8 mouse cellular contexts compared by ENCODE assay signal in the genomic region with DNA sequence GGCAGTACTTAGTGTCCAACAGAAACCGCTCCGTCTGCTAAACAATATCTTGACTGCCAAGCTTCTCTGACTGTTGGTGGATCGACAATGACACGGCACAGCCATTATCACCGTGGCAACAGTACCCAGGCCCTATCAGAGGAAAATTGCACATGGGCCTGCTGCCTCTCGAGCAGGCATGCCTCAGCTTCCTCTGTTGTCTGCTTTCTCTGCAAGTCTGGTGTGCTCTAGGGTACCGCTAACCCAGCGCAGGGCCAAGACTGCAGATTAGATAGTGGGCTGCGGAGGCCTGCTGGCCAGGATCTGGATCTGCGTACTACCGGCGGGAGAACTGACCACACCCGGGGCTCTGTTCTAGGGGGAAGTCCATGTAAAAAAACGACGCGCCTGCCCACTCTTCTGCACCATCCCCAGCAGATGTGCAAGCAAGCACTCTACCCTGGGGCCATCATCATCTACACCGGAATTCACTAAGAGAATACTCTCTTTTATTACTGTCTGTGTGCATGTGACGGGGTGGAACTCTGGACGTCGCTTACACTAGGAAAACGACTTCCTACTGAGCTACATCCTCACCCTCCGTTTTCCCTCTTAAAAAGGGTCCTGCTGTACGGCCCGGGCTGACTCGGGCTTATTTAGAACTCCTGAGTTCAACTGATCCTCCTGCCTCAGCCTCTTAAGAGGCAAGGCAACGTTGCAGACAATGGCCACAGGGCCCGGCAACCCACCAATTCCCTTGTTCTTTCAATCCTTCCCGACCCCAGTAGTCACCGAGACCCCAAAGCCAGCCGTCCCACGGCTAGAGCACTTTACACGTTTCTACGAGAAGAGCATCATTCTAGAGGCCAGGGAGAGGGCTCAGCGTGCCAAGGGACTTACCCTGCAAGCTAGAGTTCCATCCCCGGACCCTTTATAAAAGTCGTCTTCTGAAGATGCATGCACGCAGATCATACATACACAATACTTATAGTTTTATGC. TPM values are rescaled to one million over a fixed set of nuclear protein-coding genes. Genes with fewer than 3 reads are reported as not detected.
DNase-seq lines count a peak whose midpoint lies in the region; ATAC-seq and TF ChIP-seq lines count a peak whose summit lies in the region.

No protein-coding gene starts in this region.

- intact Hi-C loops in heart, postnatal 10 days (cut with DNase I): no loop called here

- no peaks in the 10 kb centered on the region for H3K9me3 ChIP-seq in heart, embryonic 11.5 days (replicated peaks; ENCODE audit: control insufficient read depth, low read length)
- H3K9me3 ChIP-seq in embryonic facial prominence, embryonic 12.5 days: no peaks in the 10 kb centered on the region
- H3K9me3 ChIP-seq in intestine, embryonic 16.5 days (ENCODE audit: control insufficient read depth, low read length): no peaks in the 10 kb centered on the region

- peak overlapping the region; percentile 68 for H3K4me2 ChIP-seq in heart, embryonic 11.5 days
- H3K4me2 ChIP-seq in embryonic facial prominence, embryonic 12.5 days (replicated peaks): peak overlapping the region; percentile 89
- H3K4me2 ChIP-seq in intestine, embryonic 16.5 days (ENCODE audit: low read depth, low read length): peak overlapping the region; percentile 92
- H3K4me2 ChIP-seq in myocyte (ENCODE audit: low read depth): peak overlapping the region; percentile 88

- peak overlapping the region; percentile 67 for H3K27ac ChIP-seq in heart, embryonic 11.5 days (ENCODE audit: low read depth, low read length)
- 0 out of 2 replicates have a peak overlapping the region, but pooled peaks have one; percentile 46 for H3K27ac ChIP-seq in embryonic facial prominence, embryonic 12.5 days
- peak overlapping the region; percentile 55 for H3K27ac ChIP-seq in intestine, embryonic 16.5 days (ENCODE audit: low read length)

- DNase-seq in heart, postnatal 10 days: no peak
- peak; percentile 33 for DNase-seq in CD4-positive helper T cell, adult 2 months (ENCODE audit: low read depth, low spot score)
- DNase-seq in gastrocnemius, adult 8-10 months (ENCODE audit: low spot score in 2 of 2): no peak
- no peak for DNase-seq in gastrocnemius, postnatal 10 days

- peak overlapping the region; percentile 89 for H3K4me3 ChIP-seq in heart, embryonic 11.5 days (ENCODE audit: low read depth, low read length)
- peak overlapping the region; percentile 88 for H3K4me3 ChIP-seq in embryonic facial prominence, embryonic 12.5 days
- H3K4me3 ChIP-seq in intestine, embryonic 16.5 days (ENCODE audit: low read length): peak overlapping the region; percentile 82
- peak overlapping the region; percentile 74 for H3K4me3 ChIP-seq in myocyte

- peak overlapping the region; percentile 74 for H3K9ac ChIP-seq in heart, embryonic 11.5 days (ENCODE audit: low read depth, low read length)
- peak overlapping the region; percentile 80 for H3K9ac ChIP-seq in embryonic facial prominence, embryonic 12.5 days
- H3K9ac ChIP-seq in intestine, embryonic 16.5 days (ENCODE audit: low read depth, low read length): peak overlapping the region; percentile 80

- WGBS in heart, embryonic 11.5 days (ENCODE audit: insufficient replicate concordance): 4% methylated on average over 37 of the region's 37 CpGs
- WGBS in embryonic facial prominence, embryonic 12.5 days: 7% methylated on average over 37 of the region's 37 CpGs
- 6% methylated on average over 37 of the region's 37 CpGs for WGBS in intestine, embryonic 16.5 days

- no peak for TF ChIP-seq POLR2A in myocyte (IDR thresholded peaks at IDR 0.05; ENCODE audit: insufficient read length, low read depth)

- no peaks in the 10 kb centered on the region for H3K27me3 ChIP-seq in heart, embryonic 11.5 days (ENCODE audit: control insufficient read depth, insufficient read depth, low read length)
- no peaks in the 10 kb centered on the region for H3K27me3 ChIP-seq in embryonic facial prominence, embryonic 12.5 days
- no peaks in the 10 kb centered on the region for H3K27me3 ChIP-seq in intestine, embryonic 16.5 days (replicated peaks; ENCODE audit: control insufficient read depth, insufficient read depth, low read length)
- H3K27me3 ChIP-seq in myocyte (ENCODE audit: control insufficient read depth, insufficient read depth, insufficient read length): no peaks in the 10 kb centered on the region

- H3K79me2 ChIP-seq in myocyte (ENCODE audit: control insufficient read depth, insufficient read depth): peaks cover 58% of the 10 kb centered on the region

- peaks cover 12% of the 10 kb centered on the region for H3K36me3 ChIP-seq in heart, embryonic 11.5 days (ENCODE audit: control insufficient read depth, insufficient read depth, low read length)
- H3K36me3 ChIP-seq in embryonic facial prominence, embryonic 12.5 days: peaks cover 16% of the 10 kb centered on the region
- H3K36me3 ChIP-seq in intestine, embryonic 16.5 days (ENCODE audit: control insufficient read depth, insufficient read depth, low read length): peaks cover 5% of the 10 kb centered on the region
- no peaks in the 10 kb centered on the region for H3K36me3 ChIP-seq in myocyte (ENCODE audit: control insufficient read depth, insufficient read depth)

- H3ac ChIP-seq in myocyte (ENCODE audit: control insufficient read depth, insufficient read length): peak overlapping the region; percentile 96

- no peak for ATAC-seq in heart, embryonic 11.5 days (replicated peaks; ENCODE audit: insufficient number of reproducible peaks, low FRiP score, low TSS enrichment)
- ATAC-seq in embryonic facial prominence, embryonic 12.5 days (ENCODE audit: insufficient number of reproducible peaks, insufficient read depth, low FRiP score, low TSS enrichment): no peak
- no peak for ATAC-seq in intestine, embryonic 16.5 days

- H3K4me1 ChIP-seq in heart, embryonic 11.5 days (ENCODE audit: control insufficient read depth, insufficient read depth, low read length): peaks cover 27% of the 10 kb centered on the region
- peaks cover 26% of the 10 kb centered on the region for H3K4me1 ChIP-seq in embryonic facial prominence, embryonic 12.5 days
- peaks cover 29% of the 10 kb centered on the region for H3K4me1 ChIP-seq in intestine, embryonic 16.5 days (ENCODE audit: control insufficient read depth, insufficient read depth, low read length)

TF ChIP-seq in myocyte, 11 proteins besides CTCF, POLR2A, EP300 and RAD21:
- TF ChIP-seq TCF12 (IDR thresholded peaks at IDR 0.05; ENCODE audit: insufficient read depth, poor library complexity, severe bottlenecking) (no peak), MYOD1 (IDR thresholded peaks at IDR 0.05; ENCODE audit: control insufficient read depth in 1 of 3, insufficient read length in 2 of 3, low read depth in 2 of 3) (no peak), E2F4 (IDR thresholded peaks at IDR 0.05; ENCODE audit: insufficient read depth) (no peak), USF1 (IDR thresholded peaks at IDR 0.05; ENCODE audit: low read depth) (no peak), MAX (IDR thresholded peaks at IDR 0.05; ENCODE audit: low read depth) (no peak), MYOG (IDR thresholded peaks at IDR 0.05; ENCODE audit: control insufficient read depth in 1 of 3, insufficient read depth in 1 of 3, insufficient read length in 2 of 3, low read depth in 2 of 3) (no peak), SRF (IDR thresholded peaks at IDR 0.05; ENCODE audit: control insufficient read depth, insufficient read length, low read depth) (no peak), REST (IDR thresholded peaks at IDR 0.05; ENCODE audit: insufficient read depth, insufficient read length) (no peak), CEBPB (IDR thresholded peaks at IDR 0.05; ENCODE audit: insufficient read depth, poor library complexity, severe bottlenecking) (no peak), TCF3 (IDR thresholded peaks at IDR 0.05; ENCODE audit: insufficient read length, low read depth) (no peak), POLR2AphosphoS2 (IDR thresholded peaks at IDR 0.05; ENCODE audit: insufficient read length, low read depth) (no peak)

RNA-seq across cellular contexts. Expression of a gene that starts 1.1 kb away (rescaled TPM):
- 214 and 254 TPM in 2 replicates for polyA plus RNA-seq in heart, embryonic 11.5 days (2014; fragmentation: Nextera tagmentation; extraction: Ambion mirVana)
- 10 to 100 TPM; 84.5 to 86.0 TPM for total RNA-seq in heart, postnatal 10 days (2021)
- 188 and 196 TPM in 2 replicates for polyA plus RNA-seq in embryonic facial prominence, embryonic 12.5 days (2016; fragmentation: Nextera tagmentation; extraction: Ambion mirVana)
- 185 and 199 TPM in 2 replicates for polyA plus RNA-seq in intestine, embryonic 16.5 days (2015; fragmentation: Nextera tagmentation; extraction: Ambion mirVana)
- 52.4 TPM for polyA plus RNA-seq in myocyte (2012; fragmentation: generic; extraction: Trizol)
- total RNA-seq in gastrocnemius, adult 8-10 months (2022): 10 to 100 TPM; 57.5 to 66.9 (median 60.3) TPM
- 10 to 100 TPM; 60.5 to 69.7 TPM for total RNA-seq in gastrocnemius, postnatal 10 days (2021)

RNA-seq across cellular contexts. Expression of a gene that starts 21.8 kb away (rescaled TPM):
- 0.10 and 0.42 TPM in 2 replicates for polyA plus RNA-seq in heart, embryonic 11.5 days (2014; fragmentation: Nextera tagmentation; extraction: Ambion mirVana)
- 1 to 10 TPM; 6.1 to 6.4 TPM for total RNA-seq in heart, postnatal 10 days (2021)
- 0.64 and 0.79 TPM in 2 replicates for polyA plus RNA-seq in embryonic facial prominence, embryonic 12.5 days (2016; fragmentation: Nextera tagmentation; extraction: Ambion mirVana)
- 0.51 and 0.66 TPM in 2 replicates for polyA plus RNA-seq in intestine, embryonic 16.5 days (2015; fragmentation: Nextera tagmentation; extraction: Ambion mirVana)
- 11.6 TPM for polyA plus RNA-seq in myocyte (2012; fragmentation: generic; extraction: Trizol)
- 1 to 10 TPM; 2.9 to 5.0 (median 3.6) TPM for total RNA-seq in gastrocnemius, adult 8-10 months (2022)
- 10 to 100 TPM in 1 of 2 experiments, 1 to 10 TPM in 1; 9.0 to 11.5 TPM for total RNA-seq in gastrocnemius, postnatal 10 days (2021)
